Mouse (Mus musculus) skeletal muscle tissue, adult 2 months (tissue): ENCODE measurements around the gene Cdk5rap2.
A peak's percentile ranks its signal among the peaks of the same experiment; 100 is the strongest.

ENCODE experiments used
- DNase-seq: peaks from one replicate; pipeline ENCODE4 v3.0.0-alpha.2; 2012; ENCODE audit warnings: low read depth, low spot score

Gene Cdk5rap2

DNA sequence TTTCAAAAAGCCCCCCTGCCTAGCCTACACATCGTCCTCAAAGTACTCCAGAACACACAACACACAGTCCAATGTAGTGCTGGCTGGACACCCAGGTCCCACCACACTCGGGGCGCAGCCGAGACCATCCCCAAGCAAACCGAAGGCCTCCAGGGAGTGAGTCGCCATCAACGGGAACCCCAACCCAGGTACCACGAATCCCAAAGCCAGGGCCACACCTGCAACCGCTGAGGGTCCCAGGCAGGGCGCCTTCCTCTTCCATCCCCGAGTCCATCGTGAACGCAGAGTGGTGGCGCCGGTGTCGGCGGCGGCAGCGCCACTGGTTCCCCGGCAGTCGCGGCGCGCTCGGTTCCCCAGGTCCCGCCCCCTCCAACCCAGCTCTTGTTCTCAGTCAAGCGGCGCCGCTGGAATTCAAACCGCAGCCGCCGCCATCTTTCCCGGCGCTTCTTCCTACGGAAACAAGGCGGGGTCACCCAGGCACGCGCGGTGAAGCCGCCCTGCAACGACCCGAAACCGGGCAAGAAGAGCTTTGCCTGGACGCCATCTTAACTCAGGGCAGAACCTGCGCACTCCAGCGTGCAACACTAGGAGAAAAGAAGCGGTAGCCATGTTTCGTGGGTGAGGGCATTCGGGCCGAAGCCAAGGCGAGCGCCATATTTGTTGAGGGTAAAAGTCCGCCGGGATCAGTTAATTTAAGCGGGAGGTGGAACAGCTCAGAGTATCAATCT lies at the start of gene Cdk5rap2:
Cdk5rap2 (minus strand) TSS at position 450 of the 728 bp plus-strand sequence.
- peak; percentile 95 for DNase-seq

DNA sequence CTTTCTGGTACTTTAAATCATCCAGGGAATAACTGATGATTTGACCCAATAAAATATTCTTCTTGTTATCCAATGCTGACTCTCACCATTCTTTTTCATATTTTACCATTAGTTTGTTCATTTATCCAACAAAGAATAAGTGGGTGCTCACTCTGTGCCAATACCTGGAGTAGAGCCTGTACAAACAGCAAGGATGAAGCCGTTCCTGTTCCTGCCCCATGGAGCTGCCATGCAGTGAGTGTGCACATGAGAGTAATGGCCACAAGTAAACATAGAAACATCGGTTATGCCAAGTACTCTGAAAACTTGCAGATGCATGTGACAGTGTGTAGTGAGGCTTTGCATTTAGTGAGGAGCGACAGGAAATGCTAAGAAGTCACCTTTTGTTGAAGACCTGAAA lies 41.9 kb upstream of the Cdk5rap2 start:
- no peak for DNase-seq

DNA sequence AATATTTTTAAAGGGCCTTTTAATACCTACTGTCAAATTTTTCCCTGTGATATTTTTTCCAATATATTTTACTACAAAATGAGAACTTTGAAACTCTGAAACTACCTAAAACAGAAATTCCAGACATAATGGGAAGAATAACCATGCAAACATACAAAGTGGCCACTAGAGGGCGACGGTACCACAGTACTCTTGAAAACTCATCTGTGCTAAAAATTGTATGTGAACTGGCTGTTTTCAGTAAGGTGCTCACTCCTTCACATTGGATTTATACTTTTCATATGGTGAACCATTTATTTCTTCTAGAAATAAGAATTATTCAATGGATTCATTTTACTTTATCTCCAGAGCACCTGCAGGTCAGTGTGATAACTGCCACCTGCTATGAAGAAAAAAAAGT lies 41.5 kb upstream of the Cdk5rap2 start:
- peak; percentile 28 for DNase-seq

DNA sequence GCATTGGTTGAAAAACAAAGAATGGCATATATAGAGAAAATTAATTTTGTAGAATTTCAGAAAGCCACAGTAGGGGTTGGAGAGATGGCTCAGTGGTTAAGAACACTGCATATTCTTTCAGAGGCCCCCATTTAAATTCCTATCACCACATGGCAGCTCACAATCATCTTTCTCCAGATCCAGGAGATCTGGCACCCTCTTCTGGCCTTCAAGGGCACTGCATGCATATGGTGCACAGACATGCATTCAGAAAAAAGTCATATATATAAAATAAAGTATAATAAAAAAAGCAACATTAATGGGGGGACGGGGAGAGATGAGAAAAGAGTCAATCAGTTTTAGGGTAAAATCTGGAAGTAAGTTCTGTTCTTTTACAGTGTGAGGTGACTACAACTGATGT lies 39.4 kb upstream of the Cdk5rap2 start:
- DNase-seq: no peak

DNA sequence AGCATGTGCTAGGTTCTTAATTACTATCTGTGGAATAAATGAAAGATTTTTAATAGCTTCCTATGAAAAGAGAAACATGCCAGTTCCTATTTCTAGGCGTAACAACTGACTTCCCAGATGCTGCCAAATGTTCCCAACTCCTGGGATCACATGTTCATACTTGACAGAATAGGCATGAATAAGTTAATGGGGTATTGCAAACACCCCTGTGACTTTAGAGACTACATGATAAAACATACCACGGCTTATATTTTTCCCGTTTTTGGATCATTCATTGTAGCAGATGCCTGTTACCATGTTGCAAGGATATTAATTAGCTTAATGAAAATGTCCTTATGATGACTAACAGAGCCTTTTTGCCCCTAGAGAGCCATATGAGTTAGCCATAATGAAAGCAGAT lies 36.5 kb upstream of the Cdk5rap2 start:
- DNase-seq: no peak

DNA sequence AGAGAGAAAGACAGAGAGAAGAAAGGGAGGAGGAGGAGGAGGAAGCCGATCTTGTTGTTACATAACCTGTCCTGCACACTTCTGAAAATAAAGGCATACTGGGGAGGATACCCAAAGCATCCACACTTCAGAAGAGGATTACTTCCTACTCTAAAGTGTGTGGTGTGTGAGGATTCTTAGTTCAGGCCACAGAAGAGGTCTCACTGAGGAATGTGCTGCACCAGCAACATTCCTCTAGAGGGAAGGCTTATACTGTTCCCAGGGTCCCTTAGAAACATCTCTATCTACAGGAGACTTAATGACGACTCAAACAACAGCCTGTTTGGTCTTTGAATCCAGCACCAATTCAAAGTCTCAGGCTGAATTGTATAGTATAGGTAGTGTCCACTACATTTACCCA lies 10.0 kb upstream of the Cdk5rap2 start:
- no peak for DNase-seq

DNA sequence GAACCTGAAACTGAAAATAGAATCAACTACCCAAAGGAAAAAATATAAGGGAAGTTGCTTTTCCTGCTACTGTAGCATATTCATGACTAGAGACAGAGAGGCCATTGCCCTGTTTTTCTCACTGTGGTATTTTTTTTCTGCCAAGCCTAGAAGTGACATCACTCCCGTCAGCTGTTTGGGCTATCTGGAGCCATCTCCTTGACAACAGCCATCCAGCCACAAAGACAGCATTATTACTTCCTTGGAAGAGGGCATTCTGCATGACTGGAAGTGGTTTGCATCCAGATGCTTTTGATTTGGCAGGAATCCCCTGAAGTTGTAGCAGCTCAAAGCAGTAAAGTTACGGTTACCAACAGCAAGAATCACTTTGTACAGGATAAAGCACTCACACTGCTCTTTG lies 1.9 kb upstream of the Cdk5rap2 start:
- DNase-seq: peak; percentile 17

DNA sequence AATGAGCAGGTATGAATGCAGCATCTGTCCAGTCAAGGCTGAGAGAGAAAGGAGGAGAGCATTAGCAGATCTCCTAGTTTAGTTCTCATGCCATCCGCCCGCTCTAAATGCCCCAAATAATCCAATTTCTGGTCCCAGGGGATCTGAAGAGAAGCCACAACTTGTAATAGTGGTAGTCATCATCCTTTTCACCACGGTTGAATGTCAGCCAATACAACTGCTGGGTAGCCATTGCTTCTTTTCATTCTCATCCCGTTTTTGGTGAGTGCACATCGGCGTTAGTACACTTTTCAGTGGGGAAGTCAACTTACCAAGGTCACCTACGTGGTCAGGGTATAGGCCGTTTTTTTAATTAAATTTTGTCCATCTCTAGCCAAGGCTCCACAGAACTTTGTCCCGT lies 787 bp downstream of the Cdk5rap2 start:
- no peak for DNase-seq

DNA sequence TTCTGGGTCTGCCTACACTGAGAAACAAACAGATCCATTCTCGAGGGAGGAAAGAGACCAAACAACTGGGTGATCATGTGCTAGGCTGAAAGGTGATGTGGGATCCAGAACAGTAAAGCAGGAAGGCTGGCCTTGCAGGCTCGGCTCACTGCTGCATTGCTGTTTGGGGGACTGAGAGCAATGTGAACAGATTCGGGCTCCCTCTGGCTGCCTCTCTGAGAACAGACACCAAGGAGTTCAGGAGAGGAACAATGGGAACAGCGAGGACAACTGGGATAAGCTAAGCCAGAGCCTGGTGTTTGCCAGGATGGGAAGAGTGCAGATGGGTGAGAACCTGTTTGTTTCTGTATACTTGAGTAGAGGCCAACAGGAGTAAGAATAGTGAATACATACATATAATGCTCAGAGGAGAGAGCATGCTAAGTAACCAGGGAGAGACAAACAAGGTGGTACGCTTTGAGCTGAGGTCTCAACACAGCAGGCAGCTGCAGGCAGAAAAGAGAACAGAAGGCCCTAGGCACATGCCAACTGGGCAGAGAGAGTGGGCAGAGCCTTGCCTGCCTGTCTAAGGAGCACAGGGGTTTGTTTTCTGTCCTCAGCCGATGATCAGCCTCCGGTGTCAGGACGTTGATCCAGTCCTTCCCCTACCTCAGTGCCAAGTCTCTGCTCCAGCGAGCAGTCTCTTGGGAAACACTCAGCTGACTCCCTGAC lies 8.0 kb downstream of the Cdk5rap2 start:
- DNase-seq: no peak

DNA sequence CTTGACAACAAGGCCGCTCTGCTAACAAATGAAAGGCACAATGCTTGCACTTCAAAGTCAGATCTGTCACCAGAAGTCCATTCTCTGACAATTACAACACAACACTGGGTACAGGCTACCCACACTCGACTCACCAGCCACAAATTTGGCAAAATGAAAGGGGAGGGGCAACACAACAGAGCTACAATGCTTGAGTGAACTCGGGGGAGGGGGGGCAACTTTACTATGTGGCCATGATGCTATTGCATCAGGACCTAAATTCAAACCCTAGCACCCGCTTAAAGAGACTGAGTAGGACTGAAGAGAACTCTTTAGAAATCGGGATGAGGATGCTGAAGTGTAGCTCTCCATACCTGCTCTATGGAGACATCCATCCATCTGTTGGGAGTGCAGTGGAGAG lies 10.8 kb downstream of the Cdk5rap2 start:
- DNase-seq: no peak

DNA sequence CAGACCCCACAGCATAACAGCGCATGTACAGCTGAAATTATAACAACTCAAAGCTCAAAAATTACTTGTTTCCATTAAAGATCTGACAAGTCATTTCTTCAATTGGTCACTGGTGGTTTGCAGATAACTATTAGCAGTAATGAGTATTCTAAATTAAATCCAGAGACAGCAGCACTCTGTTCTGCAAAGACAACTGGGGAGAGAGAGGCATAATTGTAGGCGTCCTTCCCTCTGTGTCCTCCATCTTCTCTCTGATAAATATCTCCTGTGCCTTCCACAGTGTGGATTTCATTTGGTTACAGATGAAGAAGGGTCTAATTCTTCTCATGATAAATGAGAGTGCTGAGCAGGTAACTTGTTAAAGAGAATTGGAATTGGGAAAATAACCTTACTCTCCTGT lies 11.2 kb downstream of the Cdk5rap2 start:
- no peak for DNase-seq

DNA sequence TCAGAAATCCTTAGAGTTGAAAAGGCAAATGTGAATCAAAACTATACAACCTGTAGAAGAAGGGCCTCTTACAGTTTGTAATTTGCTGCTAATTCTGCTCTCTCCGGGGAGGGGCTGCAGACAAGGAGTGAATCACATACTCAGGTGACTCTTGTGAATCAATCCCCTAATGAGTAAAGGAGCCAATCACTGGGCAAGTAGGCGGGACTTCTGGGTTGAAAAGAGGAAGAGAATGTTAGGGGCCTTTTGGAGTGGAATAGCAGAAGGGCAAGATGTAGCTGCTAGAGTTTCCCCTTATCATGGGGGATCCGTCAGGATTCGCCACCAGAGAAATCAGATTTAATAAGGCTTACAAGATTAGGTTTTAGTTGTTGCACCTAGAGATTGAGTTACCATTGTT lies 12.2 kb downstream of the Cdk5rap2 start:
- no peak for DNase-seq

DNA sequence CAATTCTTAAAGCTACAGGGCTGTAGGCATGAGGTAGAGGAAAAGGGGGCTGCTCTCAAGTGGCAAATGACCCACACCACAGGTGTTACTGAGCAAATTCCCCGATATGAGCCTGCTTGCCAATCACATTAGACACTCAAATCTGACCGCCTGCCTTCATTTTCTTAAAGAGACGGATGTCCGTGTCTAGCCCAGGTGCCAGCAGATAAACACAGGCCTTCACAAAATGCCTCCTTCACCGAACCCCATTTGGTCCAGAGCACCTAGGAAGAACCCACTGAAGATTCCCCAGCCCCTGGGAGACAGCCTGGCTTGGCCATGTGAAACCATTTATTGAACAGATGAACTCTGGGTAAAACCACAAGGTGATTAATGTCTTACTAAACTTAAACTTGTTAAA lies 13.5 kb downstream of the Cdk5rap2 start:
- DNase-seq: no peak

DNA sequence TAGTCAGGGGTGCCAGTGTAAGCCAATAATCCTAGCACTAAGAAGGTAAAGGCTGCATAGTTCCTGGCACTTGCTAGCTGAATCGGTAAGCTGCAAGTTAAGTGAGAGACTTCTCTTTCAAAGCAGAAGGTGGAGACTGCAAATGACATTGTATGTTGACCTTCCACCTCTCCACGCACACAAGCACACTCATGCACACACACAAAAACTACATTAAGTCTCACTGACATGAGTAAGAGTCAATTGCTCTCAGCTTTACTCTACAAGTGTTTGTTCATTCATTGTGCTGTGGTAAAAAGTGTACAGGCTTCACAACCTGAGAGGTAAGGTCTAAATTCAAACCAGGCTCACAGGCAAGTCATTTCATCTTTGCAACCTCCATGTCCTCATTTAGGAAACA lies 15.5 kb downstream of the Cdk5rap2 start:
- no peak for DNase-seq

DNA sequence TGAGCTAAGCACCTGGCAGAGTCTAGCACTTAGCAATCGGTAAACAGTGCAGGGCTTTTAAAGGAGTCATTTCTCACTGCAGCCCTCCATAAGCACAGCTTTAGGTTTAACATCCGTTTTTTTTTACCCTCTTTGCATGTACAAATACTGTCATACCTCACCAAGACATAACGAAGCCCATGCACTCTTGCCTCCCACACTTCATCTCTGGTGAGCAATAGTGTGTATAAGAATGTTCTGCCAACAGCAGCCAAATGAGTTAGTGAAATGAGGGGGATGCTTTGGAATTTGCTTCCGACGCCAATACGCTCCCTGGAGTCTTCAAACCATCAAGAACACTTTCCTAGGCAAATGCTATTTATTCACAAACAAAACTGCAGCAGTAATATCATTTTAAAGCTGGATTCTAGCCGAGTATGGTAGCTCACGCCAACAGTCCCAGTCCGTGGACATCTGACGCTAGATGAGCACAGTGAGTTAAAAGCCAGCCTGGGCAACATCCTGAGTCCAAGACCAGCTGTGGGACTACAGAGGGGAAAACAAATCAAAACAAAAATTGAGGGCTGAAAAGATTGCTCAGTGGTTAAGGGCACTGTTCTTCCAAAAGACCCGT lies 18.4 kb downstream of the Cdk5rap2 start:
- peak; percentile 76 for DNase-seq

DNA sequence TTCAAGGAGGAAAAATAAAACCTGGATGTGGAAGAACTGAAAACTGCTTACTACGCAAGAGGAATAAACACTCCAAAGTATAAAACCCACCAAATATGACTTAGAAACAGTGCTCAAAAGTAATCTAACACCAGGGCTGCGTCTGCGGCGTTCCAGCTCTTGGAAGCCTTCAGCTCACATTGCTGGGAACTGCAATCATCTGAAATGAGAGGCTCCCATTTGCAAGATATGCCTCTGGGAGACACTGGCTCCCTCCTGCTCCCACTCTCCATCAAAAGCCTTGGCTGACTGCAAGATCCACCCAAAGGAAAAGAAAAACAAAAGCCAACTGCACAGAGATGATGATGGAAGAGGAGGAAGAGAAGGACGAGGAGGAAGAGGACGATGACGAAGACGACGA lies 19.2 kb downstream of the Cdk5rap2 start:
- peak; percentile 69 for DNase-seq

DNA sequence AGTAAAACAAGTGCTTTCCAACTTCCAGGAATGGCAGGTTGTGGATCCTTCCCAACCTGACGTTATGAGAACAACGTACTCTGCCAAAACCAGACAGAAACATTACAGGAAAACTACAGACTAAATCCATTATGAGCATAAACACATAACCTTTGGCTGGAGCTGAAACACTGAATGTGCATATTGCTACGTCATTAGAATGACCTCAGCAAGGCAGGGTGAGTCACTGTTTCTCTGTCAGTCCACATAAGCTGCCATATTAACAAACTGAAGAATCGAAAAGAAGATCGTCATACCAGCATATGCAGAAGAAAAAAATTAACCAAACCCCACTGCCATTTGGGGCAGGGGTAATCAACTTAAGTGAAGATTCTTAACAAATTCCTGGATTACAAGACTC lies 24.0 kb downstream of the Cdk5rap2 start:
- DNase-seq: no peak

DNA sequence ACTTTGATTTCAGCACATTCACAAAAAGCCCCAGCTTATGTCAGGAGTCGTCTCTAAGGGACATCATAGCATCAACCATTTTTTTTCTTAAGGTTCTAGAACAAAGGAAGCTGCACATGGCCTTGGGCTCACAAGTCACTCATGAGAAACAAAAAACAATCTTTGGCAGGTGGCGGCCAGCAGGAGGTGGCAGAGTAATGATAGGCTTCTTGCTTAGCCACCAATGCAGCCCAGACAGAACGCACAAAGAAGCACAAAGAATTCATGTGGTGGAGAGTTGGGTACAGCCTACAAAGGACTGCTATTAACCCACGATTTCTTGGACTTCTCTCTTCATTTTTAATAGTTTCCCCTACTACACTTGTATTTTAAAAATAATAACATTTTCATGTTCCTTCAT lies 32.9 kb downstream of the Cdk5rap2 start:
- no peak for DNase-seq

DNA sequence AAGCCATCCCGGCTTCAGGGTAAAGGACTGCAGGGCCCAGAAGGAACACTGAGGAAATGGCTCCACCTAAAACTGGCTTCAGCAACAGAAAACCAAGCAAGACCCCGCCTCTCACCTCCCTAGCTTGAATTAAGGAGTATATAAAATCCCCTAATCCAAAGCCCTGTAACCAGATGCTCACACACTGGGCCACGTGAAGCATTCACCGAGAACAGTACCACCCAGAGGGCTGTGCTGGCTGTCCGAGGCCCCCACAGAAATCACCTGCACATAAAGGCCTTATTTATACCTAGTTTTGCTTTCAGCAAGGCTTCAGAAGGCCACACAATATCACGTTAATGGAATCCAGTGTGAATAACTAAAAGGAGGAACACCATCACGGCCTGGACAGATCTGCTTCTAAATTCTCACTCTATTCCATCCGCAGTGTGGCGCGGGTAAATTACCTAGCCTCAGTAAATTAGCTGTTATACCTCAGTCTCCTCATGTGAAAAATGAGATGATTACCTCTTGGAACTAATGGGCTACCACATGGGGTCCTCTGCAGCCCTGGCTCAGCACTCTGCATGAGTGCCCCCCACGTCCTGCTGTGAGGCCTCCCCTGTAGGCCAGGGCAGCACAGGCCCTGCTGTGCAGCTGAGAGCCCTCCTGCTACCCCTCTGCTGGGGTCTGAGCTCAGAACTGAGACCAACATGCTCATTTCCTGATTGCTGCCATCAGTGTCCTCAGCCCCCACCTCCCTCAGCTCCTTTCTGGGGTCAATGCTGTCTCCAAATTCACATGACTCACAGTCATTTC lies 45.0 kb downstream of the Cdk5rap2 start:
- no peak for DNase-seq

DNA sequence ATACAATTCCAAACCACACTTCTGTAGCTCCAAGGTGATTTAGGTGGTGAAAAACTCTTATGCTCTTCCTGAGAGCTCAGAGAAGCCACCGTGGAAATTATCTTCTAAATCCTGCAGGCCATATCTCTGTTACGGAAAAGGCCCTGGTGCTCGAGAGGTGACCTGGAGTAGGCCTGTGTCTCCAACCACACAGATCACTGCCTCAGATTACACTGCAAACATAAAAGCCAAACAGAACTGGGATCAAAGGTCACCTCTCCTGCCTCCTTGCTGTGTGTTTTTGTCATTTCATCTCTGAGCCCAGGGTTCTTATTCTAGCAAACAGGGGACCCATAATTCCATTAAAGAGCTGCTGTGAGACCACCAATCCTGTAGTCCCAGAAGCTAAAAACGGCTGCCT lies 48.9 kb downstream of the Cdk5rap2 start:
- no peak for DNase-seq

DNA sequence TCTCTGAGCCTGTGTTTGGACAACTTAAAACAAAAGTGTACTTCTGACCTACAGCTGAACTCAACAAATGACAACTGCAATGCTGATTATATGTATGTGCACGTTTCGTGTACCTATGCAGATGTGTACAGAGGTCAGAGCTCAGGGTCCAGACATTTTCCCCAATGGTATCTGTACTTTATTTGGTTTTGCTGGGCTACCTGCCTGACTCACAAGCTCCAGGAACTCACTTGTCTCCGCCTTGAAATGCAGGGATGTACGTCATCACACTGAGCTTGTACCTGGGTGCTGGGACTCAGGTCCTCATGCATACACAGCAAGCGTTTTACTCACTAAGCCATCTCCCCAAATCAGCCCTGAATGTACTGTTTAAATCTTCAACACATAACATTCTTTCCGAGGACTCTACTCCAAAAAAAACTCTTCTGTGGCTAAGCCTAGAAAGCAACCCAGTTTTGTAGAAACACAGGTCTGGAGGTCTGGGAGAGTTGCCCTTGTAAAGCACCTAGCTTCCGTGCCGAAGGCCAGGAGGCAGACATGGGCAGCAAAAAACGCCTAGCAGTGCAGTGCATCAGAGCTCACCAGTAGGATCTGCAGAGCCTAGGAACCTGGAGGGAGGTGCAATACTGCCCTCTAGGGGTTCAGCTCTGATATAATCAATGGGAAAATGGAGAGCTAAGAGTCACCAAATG lies 54.4 kb downstream of the Cdk5rap2 start:
- peak; percentile 34 for DNase-seq

DNA sequence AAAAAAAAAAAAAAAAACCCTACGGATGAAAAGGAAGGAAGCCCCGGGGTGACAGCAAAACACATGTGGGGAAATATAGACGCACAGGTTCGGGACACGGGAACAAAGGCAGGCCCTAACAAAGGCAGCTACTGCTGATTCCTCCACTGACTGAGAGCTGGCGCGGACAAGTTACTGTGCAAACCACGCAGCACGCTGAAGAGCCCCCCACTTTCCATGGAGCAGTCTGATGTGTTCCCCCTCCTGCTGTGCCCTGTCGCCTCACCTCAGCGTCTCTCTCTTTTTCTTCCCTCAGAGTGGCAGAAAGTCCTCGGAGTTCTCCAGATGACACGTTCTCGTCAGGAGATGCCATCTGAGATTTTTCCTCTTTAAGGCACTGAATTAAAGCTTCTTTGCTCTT lies 55.8 kb downstream of the Cdk5rap2 start:
- DNase-seq: no peak
